Mouse (Mus musculus): ENCODE data around the gene Hs3st3a1.

GRCm38 (mm10) chr11:64558282-64558681 is 123.2 kb downstream of the Hs3st3a1 start:
- TF ChIP-seq CTCF (conservative IDR thresholded peaks at IDR 0.05; ENCODE audit: low read length): no peak
- no peak for TF ChIP-seq NANOG (IDR thresholded peaks at IDR 0.05; ENCODE audit: borderline replicate concordance, low read length)
